In the genomic region with DNA sequence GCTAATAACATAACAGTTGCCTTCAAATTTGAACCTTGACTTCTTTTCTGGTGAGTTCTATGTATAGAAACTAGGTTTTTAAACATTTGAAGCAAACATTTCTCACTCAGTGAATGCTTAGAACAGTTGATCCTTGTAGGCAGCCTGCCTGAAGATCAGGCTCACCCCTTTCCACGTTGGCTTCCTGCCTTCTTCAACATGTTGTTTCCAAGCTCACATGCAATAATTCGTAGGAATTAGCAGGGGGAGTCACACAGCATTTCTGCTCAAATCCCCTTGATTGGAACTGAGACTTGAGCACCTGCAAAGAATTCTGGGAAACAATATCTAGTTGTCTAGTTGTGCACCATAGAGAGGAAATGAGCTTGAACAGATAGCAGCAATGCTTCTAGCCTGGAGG, we compare ENCODE assay signal across 27 mouse cellular contexts.
"Had no signal": no experiment of that assay in that cellular context is flagged by ENCODE, and none has a peak within 500 bp of the region (broad histone marks: within the 10 kb centered on the region; RNA-seq: fewer than 3 reads in every experiment).

No protein-coding gene starts in this region.

- H3K9me3 ChIP-seq: heart, embryonic 10.5 days; heart, embryonic 12.5 days; hindbrain, embryonic 10.5 days; hindbrain, embryonic 12.5 days; intestine, embryonic 15.5 days; limb, embryonic 10.5 days; limb, embryonic 12.5 days; liver, embryonic 13.5 days; liver, embryonic 15.5 days had no signal

- H3K4me3 ChIP-seq: gastrocnemius, adult 2 months; heart, embryonic 10.5 days; heart, embryonic 12.5 days; hindbrain, embryonic 10.5 days; hindbrain, embryonic 12.5 days; intestine, embryonic 15.5 days; layer of hippocampus, adult 2 months; left cerebral cortex, adult 2 months; limb, embryonic 10.5 days; limb, embryonic 12.5 days; liver, embryonic 13.5 days; liver, embryonic 15.5 days had no signal

- H3K27ac ChIP-seq: gastrocnemius, adult 2 months; heart, embryonic 10.5 days; hindbrain, embryonic 10.5 days; hindbrain, embryonic 12.5 days; hindbrain, embryonic 14.5 days; intestine, embryonic 15.5 days; layer of hippocampus, adult 2 months; left cerebral cortex, adult 2 months; limb, embryonic 10.5 days; limb, embryonic 12.5 days; liver, embryonic 13.5 days; liver, embryonic 15.5 days had no signal

- H3K9ac ChIP-seq: heart, embryonic 12.5 days; hindbrain, embryonic 12.5 days; hindbrain, embryonic 14.5 days; intestine, embryonic 15.5 days; limb, embryonic 12.5 days; liver, embryonic 13.5 days; liver, embryonic 15.5 days had no signal

- ATAC-seq: hindbrain, embryonic 16.5 days; inflammation-experienced regulatory T-cells, adult 6 months; intestine, embryonic 15.5 days; intestine, postnatal 0 days had no signal

- H3K4me1 ChIP-seq: heart, embryonic 10.5 days; heart, embryonic 12.5 days; hindbrain, embryonic 10.5 days; hindbrain, embryonic 12.5 days; intestine, embryonic 15.5 days; limb, embryonic 10.5 days; limb, embryonic 12.5 days; liver, embryonic 13.5 days; liver, embryonic 15.5 days had no signal

- H3K36me3 ChIP-seq: heart, embryonic 10.5 days; heart, embryonic 12.5 days; hindbrain, embryonic 10.5 days; hindbrain, embryonic 12.5 days; intestine, embryonic 15.5 days; limb, embryonic 10.5 days; limb, embryonic 12.5 days; liver, embryonic 13.5 days; liver, embryonic 15.5 days had no signal

- H3K4me2 ChIP-seq: heart, embryonic 12.5 days; hindbrain, embryonic 12.5 days; hindbrain, embryonic 14.5 days; intestine, embryonic 15.5 days; limb, embryonic 12.5 days; liver, embryonic 11.5 days; liver, embryonic 13.5 days; liver, embryonic 15.5 days had no signal

- DNase-seq: gastrocnemius, adult 2 months; gastrocnemius, postnatal 10 days; gastrocnemius, postnatal 25 days; heart, adult 18-20 months; heart, postnatal 4 days; kidney, adult 18-20 months; kidney, adult 8-10 months; kidney, postnatal 10 days; kidney, postnatal 25 days; kidney, postnatal 4 days; liver; liver, embryonic 13.5 days had no signal

- H3K27me3 ChIP-seq: heart, embryonic 12.5 days; hindbrain, embryonic 12.5 days; intestine, embryonic 15.5 days; limb, embryonic 12.5 days; liver, embryonic 13.5 days; liver, embryonic 15.5 days had no signal
